Mouse (Mus musculus) right cerebral cortex, postnatal 36 days (tissue): ENCODE results near the gene Hoxa5.

Source experiments
- DNase-seq, 2 experiments: peaks; one replicate each; pipeline ENCODE4 v3.0.0; 2022; ENCODE audit warnings: low spot score in 2 of 2, mixed read lengths in 1 of 2

Hoxa5 gene

GRCm38 (mm10) chr6:52204050-52204752 lies at the start of gene Hoxa5:
Gene Hoxa5 (minus strand): TSS chr6:52204587.
- no peak for DNase-seq

GRCm38 (mm10) chr6:52253511-52254500 lies 49.4 kb upstream of the Hoxa5 start:
- no peak for DNase-seq

DNA sequence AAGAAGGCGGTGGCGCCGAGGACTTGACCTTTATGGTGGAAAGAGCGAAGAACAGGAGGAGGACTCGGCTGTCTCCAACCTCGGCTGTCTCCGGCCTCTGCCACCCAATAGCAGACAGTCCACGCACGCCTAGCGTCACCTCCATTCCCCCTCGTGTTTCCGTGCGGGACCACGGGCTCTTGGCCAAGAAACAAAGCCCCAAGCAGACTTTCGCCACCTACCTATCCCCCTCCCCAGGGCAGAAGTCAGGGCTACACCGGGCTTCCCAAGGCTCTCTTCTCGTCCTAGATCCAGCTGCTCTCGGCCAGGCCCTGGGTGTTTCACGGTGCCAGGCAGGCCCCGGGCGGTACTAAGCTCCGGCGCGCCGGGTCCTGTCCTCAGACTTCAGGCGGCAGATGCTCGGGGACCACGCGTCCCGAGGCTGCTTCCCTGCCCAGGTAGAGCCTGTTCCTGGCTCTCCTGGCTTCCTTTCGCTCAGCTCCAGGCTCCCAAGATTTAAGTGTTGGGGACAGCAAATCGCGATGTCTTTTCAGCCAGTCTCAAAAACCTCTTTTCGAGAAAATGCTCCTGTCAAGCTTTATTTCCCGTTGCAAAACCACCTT lies 48.5 kb upstream of the Hoxa5 start:
- DNase-seq = no peak

- no peak for DNase-seq
Observed at GRCm38 (mm10) chr6:52252016-52252774, 47.8 kb upstream of the Hoxa5 start.

DNA sequence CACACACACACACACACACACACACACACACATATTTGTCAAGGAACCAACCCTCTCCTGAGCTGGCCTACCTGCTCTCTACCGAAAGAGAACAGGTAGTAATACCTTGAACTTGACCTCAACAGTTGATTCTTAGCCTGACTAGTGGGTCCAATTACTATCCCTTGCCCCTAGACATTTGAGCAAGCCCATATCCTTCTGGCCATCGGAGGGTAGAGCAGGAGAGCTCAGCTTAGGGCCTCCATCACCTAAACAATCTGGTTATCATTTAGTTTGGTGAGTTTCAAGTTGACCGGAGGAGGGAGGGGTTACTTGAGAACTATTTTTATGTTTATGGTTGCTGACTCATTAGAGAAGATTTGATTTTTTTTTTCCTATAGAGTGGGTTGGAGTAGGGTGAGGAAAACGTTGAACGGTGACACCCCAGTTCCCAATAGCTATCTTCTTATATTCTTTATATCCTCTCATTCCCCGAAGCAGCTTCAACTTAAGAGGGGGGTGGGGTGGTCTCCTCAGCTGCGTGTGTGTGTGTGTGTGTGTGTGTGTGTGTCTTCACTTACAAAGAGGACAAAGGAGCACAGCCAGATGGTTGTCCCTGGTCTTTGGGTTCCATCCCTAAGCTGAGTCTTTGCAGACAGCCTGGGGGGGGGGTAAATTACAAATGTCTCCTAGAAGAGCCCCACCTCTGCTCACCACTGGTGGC lies 46.9 kb upstream of the Hoxa5 start:
- DNase-seq = no peak

GRCm38 (mm10) chr6:52249826-52250225 lies 45.4 kb upstream of the Hoxa5 start:
- no peak for DNase-seq

- DNase-seq = no peak
Observed at GRCm38 (mm10) chr6:52249415-52249738, 45.0 kb upstream of the Hoxa5 start.

DNA sequence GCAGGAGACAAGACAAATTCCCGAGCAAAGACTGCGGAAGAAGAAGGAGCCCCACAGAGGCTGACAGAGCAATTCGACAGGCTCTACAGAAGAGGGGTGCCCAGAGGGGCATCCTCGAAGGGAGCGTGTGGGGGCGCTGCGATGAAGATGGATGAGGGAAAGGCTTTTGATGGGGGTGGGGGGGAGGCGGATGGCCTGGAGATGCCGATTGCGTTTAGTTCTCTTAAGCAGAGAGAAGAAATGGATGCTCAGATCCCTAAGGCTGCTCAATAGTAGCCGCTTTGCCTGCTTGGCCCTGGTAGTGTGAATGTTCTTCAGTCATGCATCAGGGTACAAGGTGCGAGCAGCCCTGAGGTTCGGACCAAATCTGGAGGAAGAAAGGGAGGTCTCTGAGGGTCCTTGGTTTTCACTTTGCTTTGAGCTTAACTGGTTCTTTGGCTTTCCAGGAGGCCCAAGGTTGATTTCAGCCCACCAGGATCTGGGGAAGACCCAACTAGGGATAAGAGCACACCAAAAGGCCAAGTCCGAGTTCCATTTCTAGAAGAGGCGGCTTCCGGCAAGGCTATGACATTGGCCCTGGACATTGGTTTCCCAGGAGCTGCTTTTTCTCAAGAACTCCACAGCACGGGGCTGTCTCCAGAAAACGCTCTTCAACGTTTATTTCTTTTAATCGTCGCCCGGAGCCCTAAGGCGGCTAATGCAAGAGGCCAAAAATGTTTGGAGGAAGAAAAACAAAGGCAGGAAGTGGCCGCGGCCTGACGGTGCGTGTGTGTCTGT lies 44.4 kb upstream of the Hoxa5 start:
- DNase-seq = no peak

GRCm38 (mm10) chr6:52247766-52248637 lies 43.6 kb upstream of the Hoxa5 start:
- DNase-seq = no peak

GRCm38 (mm10) chr6:52246916-52247315 lies 42.5 kb upstream of the Hoxa5 start:
- no peak for DNase-seq

DNA sequence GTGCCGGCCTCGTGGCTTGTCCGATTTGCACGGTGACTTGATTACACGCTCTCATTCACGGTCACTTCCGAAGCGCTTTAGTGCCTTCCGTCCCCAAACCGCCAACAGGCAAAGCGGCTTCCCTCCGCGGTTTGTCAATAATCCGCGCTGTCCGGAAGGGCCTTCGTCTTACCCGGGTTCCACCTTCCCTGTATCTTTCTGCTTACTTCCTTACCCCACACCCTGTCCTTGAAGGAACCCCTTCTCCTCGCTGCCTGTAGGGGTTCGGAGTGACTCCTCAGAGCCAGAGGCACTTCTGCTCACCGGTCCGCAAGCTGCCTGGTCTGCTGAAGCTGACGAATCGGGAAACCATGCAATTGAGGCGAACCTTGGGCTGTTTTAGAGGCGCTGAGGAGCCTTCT lies 42.0 kb upstream of the Hoxa5 start:
- no peak for DNase-seq

DNA sequence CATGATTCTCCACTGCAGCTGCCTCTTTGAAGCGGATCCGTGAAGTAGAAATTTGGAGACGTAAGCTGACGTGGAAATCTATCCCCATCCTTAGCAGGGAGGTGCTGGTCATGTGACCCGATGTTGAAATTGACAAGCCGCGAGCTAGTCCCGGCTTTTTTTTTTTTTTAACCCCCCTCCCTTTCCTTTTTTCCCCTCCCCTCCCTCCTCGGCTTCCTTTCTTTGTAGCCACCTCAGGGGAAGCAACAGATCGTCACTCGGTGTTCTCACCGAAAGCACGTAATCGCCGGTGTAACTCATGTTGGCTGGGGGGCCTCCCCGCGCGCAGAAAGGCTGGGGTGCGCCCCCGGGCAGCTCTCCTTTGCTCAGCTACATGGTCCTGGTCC lies 41.4 kb upstream of the Hoxa5 start, which contains the start of gene Hoxa11:
TSS of gene Hoxa11 (minus strand) at position 54 of the 386 bp plus-strand sequence.
- DNase-seq = no peak

- no peak for DNase-seq
Observed at GRCm38 (mm10) chr6:52245040-52245756, 40.8 kb upstream of the Hoxa5 start.

DNA sequence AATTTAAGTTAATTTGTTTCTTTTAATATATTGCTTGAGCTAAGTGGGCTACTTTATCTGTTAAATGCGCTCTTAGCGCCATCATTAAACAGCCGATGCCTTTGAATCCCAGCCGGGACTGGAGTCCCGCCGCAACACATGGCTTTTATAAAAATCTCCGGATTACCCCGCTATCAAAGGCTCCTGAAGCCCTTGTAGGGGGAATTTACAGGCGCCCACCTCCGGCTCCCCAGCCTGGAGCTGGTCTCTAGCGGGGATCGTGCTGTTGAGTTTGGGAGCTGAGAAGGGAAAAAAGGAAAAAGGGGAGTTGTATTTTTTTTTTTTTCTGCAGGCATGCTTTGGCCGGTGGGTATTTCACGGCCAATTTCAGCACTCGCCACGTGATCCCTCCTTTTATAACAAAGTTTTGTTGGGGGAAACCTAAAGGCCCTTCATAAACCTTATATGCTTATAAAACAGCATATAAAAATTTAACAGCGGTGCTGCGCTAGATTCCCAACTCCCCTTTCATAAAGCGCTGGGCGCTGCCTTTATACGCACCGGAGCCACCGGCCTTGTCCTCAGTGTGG lies 40.2 kb upstream of the Hoxa5 start:
- no peak for DNase-seq

- no peak for DNase-seq
Observed at GRCm38 (mm10) chr6:52243681-52244121, 39.3 kb upstream of the Hoxa5 start.

DNA sequence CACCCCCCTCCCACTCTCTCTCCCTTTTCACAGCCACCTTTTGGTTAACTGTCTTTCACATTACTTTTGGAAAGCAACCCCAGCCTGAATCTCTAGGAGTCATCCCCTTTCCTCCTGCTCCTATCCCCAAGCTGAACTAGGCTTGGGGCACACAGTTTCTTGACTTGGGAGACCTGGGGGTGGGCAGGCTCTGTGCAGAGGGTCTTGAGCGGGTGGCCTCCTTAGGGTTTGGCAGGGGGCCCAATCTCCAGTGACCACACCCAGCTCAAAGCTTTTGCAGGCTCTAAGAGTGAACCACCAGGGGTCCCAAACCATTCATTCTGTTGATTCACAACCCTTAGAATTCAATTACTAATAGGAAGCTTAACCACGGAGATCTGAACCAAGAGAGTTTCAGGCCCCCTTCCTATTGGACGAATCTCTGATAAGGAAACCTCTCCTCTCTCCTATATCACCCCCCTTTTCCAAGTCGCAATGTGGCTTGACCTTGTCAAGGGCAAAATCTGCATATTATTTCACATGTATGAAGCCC lies 38.5 kb upstream of the Hoxa5 start:
- no peak for DNase-seq

GRCm38 (mm10) chr6:52241001-52241621 lies 36.7 kb upstream of the Hoxa5 start:
- DNase-seq = no peak
